Mouse (Mus musculus) C2C12 (cell line): ENCODE measurements around the gene Rnft2. TPM values are rescaled to one million over a fixed set of nuclear protein-coding genes. Genes with fewer than 3 reads are reported as not detected.
A peak's percentile ranks its signal among the peaks of the same experiment; 100 is the strongest.

ENCODE experiments used
- H3K27me3 ChIP-seq: one replicate; pipeline ENCODE4 v1.6.1; 2011; ENCODE audit not compliant: control insufficient read depth, insufficient read depth, insufficient read length
- H3K36me3 ChIP-seq: one replicate; pipeline ENCODE4 v1.6.1; 2011; ENCODE audit not compliant: control insufficient read depth, insufficient read depth
- H3K4me3 ChIP-seq: one replicate; pipeline ENCODE4 v1.5.1; 2011; ENCODE audit warnings: mild to moderate bottlenecking, control low read depth; ENCODE audit not compliant: poor library complexity, insufficient read depth, severe bottlenecking
- H3K79me2 ChIP-seq: one replicate; pipeline ENCODE4 v1.6.1; 2011; ENCODE audit not compliant: control insufficient read depth, insufficient read depth
- H3K79me3 ChIP-seq: one replicate; pipeline ENCODE4 v1.6.1; 2011; ENCODE audit warnings: low read depth, control low read depth
- H3ac ChIP-seq: one replicate; pipeline ENCODE3; 2011; ENCODE audit warnings: low read depth; ENCODE audit not compliant: control insufficient read depth, insufficient read length
- CEBPB ChIP-seq: IDR thresholded peaks from one replicate; pipeline ENCODE4 v1.6.1; 2011; ENCODE audit warnings: low read depth, mild to moderate bottlenecking, control low read depth, moderate library complexity
- CTCF ChIP-seq: IDR thresholded peaks from one replicate; pipeline ENCODE4 v1.5.1; 2011; ENCODE audit not compliant: control insufficient read depth, insufficient read depth, insufficient read length
- FOSL1 ChIP-seq: IDR thresholded peaks from one replicate; pipeline ENCODE4 v1.8.0; 2011; ENCODE audit warnings: mild to moderate bottlenecking, low read length; ENCODE audit not compliant: poor library complexity, insufficient read depth, severe bottlenecking
- MAX ChIP-seq: IDR thresholded peaks from one replicate; pipeline ENCODE4 v1.6.1; 2011; ENCODE audit warnings: mild to moderate bottlenecking, control low read depth
- MYOD1 ChIP-seq: IDR thresholded peaks from one replicate; pipeline ENCODE4 v1.6.1; 2011; ENCODE audit warnings: low read depth; ENCODE audit not compliant: control insufficient read depth, insufficient read length
- MYOG ChIP-seq: IDR thresholded peaks from one replicate; pipeline ENCODE4 v1.6.1; 2011; ENCODE audit not compliant: control insufficient read depth, insufficient read length; ENCODE audit errors: extremely low read depth
- USF1 ChIP-seq: IDR thresholded peaks from one replicate; pipeline ENCODE4 v1.6.1; 2011; ENCODE audit warnings: low read depth, mild to moderate bottlenecking, control low read depth, moderate library complexity
- polyA plus RNA-seq: library from polyadenylated mRNA; unstranded; fragments of >200 nt; fragmentation: generic; extraction: Trizol; gene quantifications from one replicate; pipeline ENCODE4 v1.2.1, GENCODE M21; 2012; ENCODE audit warnings: missing spikeins

Gene Rnft2
- polyA plus RNA-seq, 1 experiment = 1.1 TPM

DNA sequence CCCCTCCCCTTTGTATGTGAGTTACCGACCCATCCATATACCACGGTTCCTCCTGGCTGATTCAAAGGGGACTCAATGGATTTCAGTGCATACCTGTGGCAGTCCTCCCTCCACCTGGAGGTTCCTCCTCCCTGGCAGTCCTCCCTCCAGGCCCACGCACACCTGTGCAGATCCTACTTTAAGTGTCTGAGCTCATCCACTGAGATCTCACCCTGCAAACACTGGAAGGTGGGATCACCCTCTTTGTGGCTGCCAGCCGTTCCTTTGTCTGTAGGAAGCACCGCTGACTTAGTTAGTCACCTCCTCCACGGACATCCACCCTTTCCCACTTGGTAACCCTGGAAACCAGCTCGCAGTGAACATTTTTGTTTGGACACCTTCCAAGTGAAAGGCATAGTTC, 67.3 kb downstream of the Rnft2 start:
- H3K4me3 ChIP-seq = no peak overlapping the region
- no peaks in the 10 kb centered on the region for H3K36me3 ChIP-seq
- TF ChIP-seq CEBPB (no peak), FOSL1 (no peak), MAX (no peak), MYOD1 (no peak), CTCF (no peak), USF1 (no peak), MYOG (no peak)
- H3K27me3 ChIP-seq = peaks cover 22% of the 10 kb centered on the region
- H3K79me2 ChIP-seq = no peaks in the 10 kb centered on the region
- H3K79me3 ChIP-seq = no peaks in the 10 kb centered on the region
- H3ac ChIP-seq = no peak overlapping the region

GRCm38 (mm10) chr5:118175137-118175536, 69.8 kb downstream of the Rnft2 start:
- no peaks in the 10 kb centered on the region for H3K36me3 ChIP-seq
- no peak overlapping the region for H3ac ChIP-seq
- no peaks in the 10 kb centered on the region for H3K79me2 ChIP-seq
- peaks cover 46% of the 10 kb centered on the region for H3K27me3 ChIP-seq
- H3K4me3 ChIP-seq = no peak overlapping the region
- no peaks in the 10 kb centered on the region for H3K79me3 ChIP-seq
- TF ChIP-seq MYOG (no peak), CTCF (no peak), USF1 (no peak), FOSL1 (no peak), CEBPB (no peak), MAX (no peak), MYOD1 (no peak)

- no peak overlapping the region for H3ac ChIP-seq
- H3K79me2 ChIP-seq = no peaks in the 10 kb centered on the region
- H3K79me3 ChIP-seq = no peaks in the 10 kb centered on the region
- peaks cover 52% of the 10 kb centered on the region for H3K27me3 ChIP-seq
- H3K4me3 ChIP-seq = no peak overlapping the region
- H3K36me3 ChIP-seq = no peaks in the 10 kb centered on the region
- TF ChIP-seq CEBPB = no peak
- TF ChIP-seq CTCF = no peak
- TF ChIP-seq MAX = no peak
- no peak for TF ChIP-seq MYOD1
- no peak for TF ChIP-seq FOSL1
- TF ChIP-seq MYOG = no peak
- TF ChIP-seq USF1 = no peak
Measured at GRCm38 (mm10) chr5:118174310-118175009, 70.5 kb downstream of the Rnft2 start.

DNA sequence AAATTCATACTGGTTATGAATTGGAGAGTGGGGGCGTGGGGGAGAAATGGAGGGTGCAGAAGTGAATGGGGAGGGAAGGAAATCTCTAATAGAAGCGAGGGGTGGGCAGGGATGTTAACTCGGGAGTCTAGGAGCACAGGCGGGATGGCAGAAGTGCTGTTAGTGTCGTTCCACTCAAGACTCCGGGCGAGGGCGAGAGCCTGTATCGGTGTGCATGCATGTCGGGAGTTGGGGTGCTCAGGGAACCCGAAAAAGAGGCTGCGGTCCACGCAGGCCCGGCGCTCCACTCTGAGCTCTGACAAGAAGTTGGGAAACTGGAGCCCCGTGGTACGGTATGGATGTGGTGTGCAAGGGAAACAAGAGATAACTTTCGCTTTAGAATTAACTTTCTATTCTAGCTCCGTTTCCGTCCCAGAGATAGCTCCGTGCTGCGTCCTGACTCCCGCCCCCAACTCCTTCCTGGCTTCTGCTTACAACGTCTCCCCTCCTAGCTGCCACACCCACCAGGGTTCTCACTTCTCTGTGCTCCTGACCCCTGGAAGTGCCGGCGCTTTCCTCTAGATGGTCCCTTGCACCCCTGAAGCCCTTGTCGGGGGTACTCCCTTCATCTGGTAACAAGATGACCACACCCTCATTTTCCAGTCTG, 72.7 kb downstream of the Rnft2 start:
- no peaks in the 10 kb centered on the region for H3K79me2 ChIP-seq
- peak overlapping the region; percentile 12 for H3ac ChIP-seq
- H3K27me3 ChIP-seq = peaks cover 67% of the 10 kb centered on the region
- no peak overlapping the region for H3K4me3 ChIP-seq
- H3K79me3 ChIP-seq = no peaks in the 10 kb centered on the region
- H3K36me3 ChIP-seq = no peaks in the 10 kb centered on the region
- TF ChIP-seq MYOD1 (no peak), USF1 (no peak), CEBPB (no peak), CTCF (no peak), MYOG (no peak), MAX (no peak), FOSL1 (no peak)

DNA sequence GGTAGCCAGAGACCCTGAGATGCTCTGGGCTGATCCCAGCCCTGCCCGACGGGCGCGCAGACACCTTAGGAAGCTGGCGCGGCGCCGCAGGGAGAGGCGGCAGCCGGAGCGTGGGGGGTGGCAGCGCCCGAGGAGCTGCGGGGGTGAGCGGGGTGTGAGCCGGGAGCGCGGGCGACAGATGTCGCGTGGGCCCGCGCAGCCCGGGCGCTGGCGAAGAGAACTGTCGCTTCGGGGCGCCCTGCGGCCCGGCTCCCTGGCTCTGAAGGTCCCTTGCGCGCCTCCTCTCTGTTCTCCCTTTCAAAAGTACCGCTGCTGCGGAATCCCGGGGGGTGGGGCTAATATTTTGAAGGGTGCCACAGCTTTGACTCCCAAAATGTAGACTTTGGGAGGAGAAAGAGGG, 73.3 kb downstream of the Rnft2 start:
- Histone ChIP-seq H3K4me3 (no peak overlapping the region), H3K27me3 (peaks cover 67% of the 10 kb centered on the region), H3K79me2 (no peaks in the 10 kb centered on the region), H3K79me3 (no peaks in the 10 kb centered on the region), H3K36me3 (no peaks in the 10 kb centered on the region), H3ac (no peak overlapping the region)
- TF ChIP-seq MYOG = no peak
- TF ChIP-seq FOSL1 = no peak
- no peak for TF ChIP-seq CTCF
- no peak for TF ChIP-seq MYOD1
- no peak for TF ChIP-seq USF1
